Mouse (Mus musculus) stomach, postnatal 0 days (tissue): ENCODE measurements around the gene Ctdnep1. TPM values are rescaled to one million over a fixed set of nuclear protein-coding genes. Genes with fewer than 3 reads are reported as not detected.
A peak's percentile ranks its signal among the peaks of the same experiment; 100 is the strongest.

Experiments
- ATAC-seq: fragments of 200-750 bp; cut with Nextera tagmentation; 2 replicates; pipeline ENCODE4 v1.8.0; 2017; ENCODE audit not compliant: low FRiP score, low TSS enrichment
- DNase-seq: peaks from one replicate; pipeline ENCODE4 v3.0.0-alpha.2; 2016; ENCODE audit warnings: low spot score
- H3K27ac ChIP-seq: fragments of 300-500 bp; sonication (generic); replicated peaks from 2 replicates; pipeline ENCODE4 v1.5.1; 2014; ENCODE audit warnings: mild to moderate bottlenecking, control low read depth
- H3K27me3 ChIP-seq: fragments of 300-500 bp; sonication (generic); 2 replicates; pipeline ENCODE4 v1.6.1; 2014; ENCODE audit warnings: low read length; ENCODE audit not compliant: control insufficient read depth, insufficient read depth
- H3K36me3 ChIP-seq: fragments of 300-500 bp; sonication (generic); 2 replicates; pipeline ENCODE4 v1.6.1; 2014; ENCODE audit warnings: low read length, mixed read lengths; ENCODE audit not compliant: control insufficient read depth, insufficient read depth
- H3K4me1 ChIP-seq: fragments of 300-500 bp; sonication (generic); replicated peaks from 2 replicates; pipeline ENCODE4 v1.6.1; 2014; ENCODE audit warnings: antibody characterized with exemption; ENCODE audit not compliant: control insufficient read depth, insufficient read depth
- H3K4me2 ChIP-seq: fragments of 300-500 bp; sonication (generic); replicated peaks from 2 replicates; pipeline ENCODE4 v1.6.1; 2014; ENCODE audit warnings: low read depth, mild to moderate bottlenecking, control low read depth, moderate library complexity
- H3K4me3 ChIP-seq: fragments of 300-500 bp; sonication (generic); 2 replicates; pipeline ENCODE4 v1.5.1; 2014; ENCODE audit warnings: low read depth, low read length, control low read depth
- H3K9ac ChIP-seq: fragments of 300-500 bp; sonication (generic); 2 replicates; pipeline ENCODE4 v1.6.1; 2014; ENCODE audit warnings: mild to moderate bottlenecking, low read length, control low read depth, mixed read lengths
- H3K9me3 ChIP-seq: fragments of 300-500 bp; sonication (generic); 2 replicates; pipeline ENCODE4 v1.6.1; 2016; ENCODE audit warnings: low read length; ENCODE audit not compliant: control insufficient read depth
- CTCF ChIP-seq: IDR thresholded peaks from 2 replicates; pipeline ENCODE4 v1.5.1; 2016; ENCODE audit warnings: antibody characterized with exemption, low read depth, mild to moderate bottlenecking, moderate library complexity
- EP300 ChIP-seq: optimal IDR thresholded peaks from 2 replicates; pipeline ENCODE3; 2016; ENCODE audit warnings: antibody characterized with exemption
- WGBS: fragments of 180-500 bp; shearing (Covaris S2); extraction: QIAGEN DNeasy Blood & Tissue Kit; methylation state at CpG from one replicate; pipeline ENCODE4 v1.1.7; 2014; 5-methylcytosine and 5-hydroxymethylcytosine counted together
- polyA plus RNA-seq: library from polyadenylated mRNA; unstranded; fragments of >200 nt; fragmentation: Nextera tagmentation; extraction: Ambion mirVana; gene quantifications from 2 replicates; pipeline ENCODE4 v1.2.1, GENCODE M21; 2015

The Ctdnep1 gene
- polyA plus RNA-seq, 1 experiment from 2014 or later, result 13.1 TPM

DNA sequence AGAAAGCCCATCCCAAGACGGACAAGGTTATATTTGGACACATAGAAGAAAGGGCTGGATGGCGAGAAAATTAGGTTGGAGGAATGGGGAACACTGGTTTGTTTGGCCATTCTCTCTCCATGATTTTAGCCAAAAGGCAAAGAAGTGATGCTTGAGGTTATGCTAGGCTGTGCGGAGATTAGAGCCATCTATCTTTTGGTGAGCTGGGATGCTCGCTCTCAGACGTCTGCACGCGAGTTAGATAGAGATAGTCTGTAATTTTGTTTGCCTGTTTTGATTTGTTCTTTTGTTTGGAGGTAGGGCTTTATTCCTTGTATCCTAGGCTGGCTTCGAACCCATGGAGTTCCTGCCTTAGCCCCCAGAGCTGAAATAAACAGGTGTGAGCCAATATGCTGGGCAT, 20.2 kb downstream of the Ctdnep1 start:
- TF ChIP-seq CTCF (no peak), EP300 (no peak)
- 8% methylated on average over 8 of the region's 8 CpGs for WGBS
- Histone ChIP-seq H3K4me3 (peak overlapping the region; percentile 62), H3K4me2 (peak overlapping the region; percentile 71), H3K27me3 (no peaks in the 10 kb centered on the region), H3K36me3 (peaks cover 18% of the 10 kb centered on the region), H3K27ac (peak overlapping the region; percentile 93), H3K9me3 (no peaks in the 10 kb centered on the region), H3K9ac (peak overlapping the region; percentile 70), H3K4me1 (no peaks in the 10 kb centered on the region)
- DNase-seq, result no peak
- no peak for ATAC-seq

DNA sequence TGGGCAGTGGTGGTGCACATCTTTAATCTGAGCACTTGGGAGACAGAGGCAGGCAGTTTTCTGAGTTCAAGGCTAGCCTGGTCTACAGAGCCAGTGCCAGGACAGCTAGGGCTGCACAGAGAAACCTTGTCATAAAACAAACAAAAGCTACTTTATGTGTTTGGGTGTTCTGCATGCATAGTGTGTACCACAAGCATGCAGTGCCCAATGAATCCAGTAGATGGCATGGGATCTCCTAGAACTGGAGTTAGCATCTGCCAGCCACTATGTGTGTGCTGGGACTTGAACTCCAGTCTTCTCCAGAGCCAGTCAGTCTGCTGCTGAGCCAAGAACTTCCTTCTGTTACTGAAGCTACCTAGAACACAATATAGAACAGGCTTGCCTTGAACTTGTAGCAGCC, 20.9 kb downstream of the Ctdnep1 start:
- no peaks in the 10 kb centered on the region for H3K27me3 ChIP-seq
- TF ChIP-seq EP300, result no peak
- TF ChIP-seq CTCF, result peak; percentile 75
- ATAC-seq (no peak), DNase-seq (peak; percentile 71)
- no peak overlapping the region for H3K9ac ChIP-seq
- H3K27ac ChIP-seq, result no peak overlapping the region
- H3K9me3 ChIP-seq, result no peaks in the 10 kb centered on the region
- H3K4me3 ChIP-seq, result peak overlapping the region; percentile 62; the same call in 1 of the 2 replicates
- no peaks in the 10 kb centered on the region for H3K4me1 ChIP-seq
- peak overlapping the region; percentile 71 for H3K4me2 ChIP-seq
- H3K36me3 ChIP-seq, result peaks cover 20% of the 10 kb centered on the region

DNA sequence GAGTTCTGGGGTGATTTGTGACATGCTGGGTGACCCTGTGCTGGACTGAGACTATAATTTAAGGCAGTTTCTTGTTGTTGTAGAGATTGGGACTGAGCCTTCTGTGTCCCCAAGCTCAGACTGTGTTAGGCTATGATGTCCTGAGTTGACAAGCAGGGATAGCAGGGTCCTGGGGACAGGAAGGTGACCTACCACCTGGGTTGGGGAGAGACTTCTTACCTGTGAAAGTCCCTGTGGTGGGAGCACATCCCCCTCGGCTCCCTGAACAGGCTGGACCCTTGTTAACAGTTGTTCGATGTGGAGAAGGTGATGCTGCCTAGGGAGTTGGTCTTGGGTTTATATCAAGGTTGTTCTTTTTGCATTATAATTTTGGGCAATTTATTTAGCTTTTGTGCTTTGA, 21.5 kb downstream of the Ctdnep1 start:
- Histone ChIP-seq H3K9me3 (no peaks in the 10 kb centered on the region), H3K9ac (no peak overlapping the region), H3K4me2 (0 out of 2 replicates have a peak overlapping the region, but pooled peaks have one; percentile 71), H3K27ac (no peak overlapping the region), H3K4me1 (no peaks in the 10 kb centered on the region), H3K36me3 (peaks cover 25% of the 10 kb centered on the region), H3K27me3 (no peaks in the 10 kb centered on the region), H3K4me3 (no peak overlapping the region)
- DNase-seq, result no peak
- 87% methylated on average over 2 of the region's 2 CpGs for WGBS
- no peak for ATAC-seq
- TF ChIP-seq EP300 (no peak), CTCF (no peak)

DNA sequence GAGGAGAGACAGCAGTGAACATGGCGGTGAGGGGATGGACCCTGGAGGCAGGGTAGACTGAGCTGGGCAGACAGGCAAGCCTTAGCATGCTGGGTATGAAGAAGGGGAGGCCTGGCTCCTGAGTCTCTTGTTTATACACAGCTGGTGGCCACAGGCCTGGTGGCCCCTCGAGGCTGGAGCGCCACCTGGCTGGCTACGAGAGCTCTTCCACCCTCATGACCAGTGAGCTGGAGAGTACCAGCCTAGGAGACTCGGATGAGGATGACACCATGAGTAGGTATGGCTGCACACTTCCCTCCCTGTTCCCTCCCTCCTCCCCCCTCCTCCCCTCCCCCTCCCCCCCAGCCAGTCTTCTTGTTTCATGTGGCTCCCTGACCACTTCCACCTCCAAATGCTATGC, 24.6 kb downstream of the Ctdnep1 start:
- Histone ChIP-seq H3K9ac (no peak overlapping the region), H3K4me2 (no peak overlapping the region), H3K27me3 (no peaks in the 10 kb centered on the region), H3K4me1 (no peaks in the 10 kb centered on the region), H3K36me3 (peaks cover 30% of the 10 kb centered on the region), H3K27ac (no peak overlapping the region), H3K4me3 (no peak overlapping the region), H3K9me3 (no peaks in the 10 kb centered on the region)
- TF ChIP-seq CTCF (peak; percentile 63), EP300 (no peak)
- DNase-seq, result no peak
- WGBS, result 60% methylated on average over 5 of the region's 5 CpGs
- ATAC-seq, result no peak

DNA sequence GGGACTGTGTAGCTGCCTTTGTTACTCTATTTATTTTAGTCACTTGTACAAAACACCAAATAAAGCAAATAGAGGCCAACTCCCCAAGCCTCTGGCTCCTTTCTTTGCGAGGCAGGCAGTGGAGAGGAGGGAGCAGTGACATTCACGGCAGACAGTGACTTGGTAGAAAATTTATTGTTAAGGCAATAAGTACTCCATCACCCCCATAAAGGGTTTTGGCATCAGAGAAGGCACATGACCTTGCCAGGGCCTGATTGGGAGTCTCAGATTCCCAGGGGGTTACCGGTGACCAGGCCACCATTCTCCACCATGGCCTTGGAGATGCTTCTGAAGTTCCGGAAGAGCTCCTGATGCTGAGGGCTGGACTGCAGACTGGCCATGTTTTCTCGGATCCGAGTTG, 29.1 kb downstream of the Ctdnep1 start:
- DNase-seq (no peak), ATAC-seq (no peak)
- H3K9me3 ChIP-seq, result no peaks in the 10 kb centered on the region
- peaks cover 52% of the 10 kb centered on the region for H3K36me3 ChIP-seq
- no peaks in the 10 kb centered on the region for H3K27me3 ChIP-seq
- no peak overlapping the region for H3K27ac ChIP-seq
- TF ChIP-seq CTCF, result no peak
- TF ChIP-seq EP300, result no peak
- no peak overlapping the region for H3K4me3 ChIP-seq
- WGBS, result 84% methylated on average over 6 of the region's 6 CpGs
- peaks cover 2% of the 10 kb centered on the region; the same call in 1 of the 2 replicates for H3K4me1 ChIP-seq
- no peak overlapping the region for H3K4me2 ChIP-seq
- no peak overlapping the region for H3K9ac ChIP-seq

DNA sequence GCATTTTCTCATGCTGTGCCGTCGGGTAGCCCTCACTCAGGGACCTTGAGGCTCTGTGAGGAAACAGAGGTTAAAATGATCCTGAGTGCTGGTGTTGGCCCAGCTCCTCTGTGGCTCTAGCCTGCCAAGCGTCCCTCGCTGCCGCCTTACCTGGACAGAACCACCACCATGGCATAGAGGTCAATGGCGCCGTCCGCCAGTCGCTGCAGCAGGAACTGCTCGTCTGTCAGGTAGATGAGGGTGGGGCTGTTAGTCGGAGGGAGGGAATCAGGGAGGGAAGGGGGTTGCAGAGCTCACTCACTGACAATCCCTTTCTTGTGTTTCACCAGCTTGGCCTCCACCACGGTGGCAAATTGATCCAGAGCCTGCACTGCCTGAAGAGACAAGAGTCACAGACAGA, 29.6 kb downstream of the Ctdnep1 start:
- no peaks in the 10 kb centered on the region for H3K9me3 ChIP-seq
- H3K4me3 ChIP-seq, result no peak overlapping the region
- TF ChIP-seq CTCF, result no peak
- DNase-seq (no peak), ATAC-seq (no peak)
- no peak overlapping the region for H3K4me2 ChIP-seq
- H3K27ac ChIP-seq, result no peak overlapping the region
- 81% methylated on average over 12 of the region's 12 CpGs for WGBS
- H3K4me1 ChIP-seq, result peaks cover 2% of the 10 kb centered on the region; the same call in 1 of the 2 replicates
- peaks cover 52% of the 10 kb centered on the region for H3K36me3 ChIP-seq
- no peak overlapping the region for H3K9ac ChIP-seq
- no peaks in the 10 kb centered on the region for H3K27me3 ChIP-seq
